Mouse (Mus musculus): ENCODE measurements at regions not wholly inside any gene's neighbourhood (a gene's known extent, or its start where the extent isn't known, plus 50 kb on each side); places are given as distances from the start of the nearest gene placed in this dataset.

DNA sequence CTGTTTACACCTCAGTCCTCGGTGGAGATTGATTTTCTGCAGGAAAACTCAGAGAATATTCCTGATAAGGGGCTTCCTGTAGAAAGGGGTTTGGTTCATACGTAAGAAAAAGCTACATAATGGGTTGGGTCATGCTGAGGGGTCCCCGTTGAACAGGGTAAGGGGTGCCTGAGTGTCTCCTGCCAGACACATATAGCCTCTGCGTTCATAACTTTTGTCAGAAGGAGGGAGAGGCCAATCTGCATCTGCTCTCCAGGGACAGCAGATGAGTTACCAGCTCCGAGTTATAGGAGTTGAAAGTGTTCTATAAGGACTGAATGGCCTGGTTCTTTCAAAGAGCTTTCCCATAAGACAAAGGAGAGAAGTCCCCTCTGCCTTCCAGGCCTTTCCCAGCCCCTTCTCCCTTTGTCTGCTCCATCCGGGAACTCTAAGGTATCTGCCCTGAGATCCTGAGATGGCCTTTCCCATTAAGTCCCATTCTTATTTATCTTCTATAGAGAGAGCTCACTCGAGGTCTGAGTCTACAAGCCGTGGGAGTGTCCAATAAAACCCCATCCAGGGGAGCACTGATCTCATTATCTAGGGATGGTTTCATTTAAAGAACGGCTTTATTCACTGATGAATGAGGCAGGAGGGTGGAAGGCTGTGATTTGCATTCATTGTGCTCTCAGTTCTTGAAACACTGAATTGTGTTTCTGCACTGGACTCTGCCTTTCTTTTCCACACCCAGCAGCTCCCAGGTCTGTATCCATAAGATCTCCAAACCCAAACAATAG is 240.0 kb upstream of the Thbs1 start:
- no peaks in the 10 kb centered on the region for H3K27me3 ChIP-seq
- ATAC-seq (ENCODE audit: insufficient number of reproducible peaks, insufficient read depth, low FRiP score, low TSS enrichment, low read depth) = no peak
- H3K9me3 ChIP-seq = no peaks in the 10 kb centered on the region
- 69% methylated on average over 9 of the region's 9 CpGs for WGBS
- no peaks in the 10 kb centered on the region for H3K36me3 ChIP-seq
- no peak overlapping the region for H3K4me2 ChIP-seq
- H3K4me3 ChIP-seq (replicated peaks) = no peak overlapping the region
- no peak overlapping the region for H3K27ac ChIP-seq
- no peak overlapping the region for H3K9ac ChIP-seq (replicated peaks)
- H3K4me1 ChIP-seq (replicated peaks) = peaks cover 10% of the 10 kb centered on the region

DNA sequence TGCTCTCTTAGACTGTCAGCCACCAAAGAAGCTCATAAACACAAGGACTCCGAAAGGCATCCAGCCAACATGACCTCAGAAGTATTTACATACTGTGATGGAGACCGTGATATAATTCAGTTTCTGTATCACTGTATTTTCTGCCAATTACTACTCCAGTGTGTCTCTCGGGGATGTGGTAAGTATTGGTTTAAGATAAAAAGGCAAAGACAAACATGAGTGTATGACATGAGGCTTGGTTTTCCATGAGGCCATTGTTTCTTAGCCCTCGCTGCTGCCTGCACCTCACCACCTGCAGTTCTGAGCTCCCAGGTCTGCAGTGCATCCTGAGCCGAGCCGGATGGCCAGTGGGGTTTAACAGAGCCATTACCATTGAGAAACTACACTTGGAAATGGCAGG is 233.9 kb upstream of the Thbs1 start:
- Histone ChIP-seq H3K9me3 (no peaks in the 10 kb centered on the region), H3K4me2 (no peak overlapping the region), H3K9ac (replicated peaks) (no peak overlapping the region), H3K27ac (no peak overlapping the region), H3K4me1 (replicated peaks) (no peaks in the 10 kb centered on the region; the same call in 1 of the 2 replicates), H3K27me3 (no peaks in the 10 kb centered on the region), H3K36me3 (no peaks in the 10 kb centered on the region), H3K4me3 (replicated peaks) (no peak overlapping the region)
- ATAC-seq (ENCODE audit: insufficient number of reproducible peaks, insufficient read depth, low FRiP score, low TSS enrichment, low read depth) = no peak
- 83% methylated on average over 6 of the region's 6 CpGs for WGBS

- H3K4me2 ChIP-seq = no peak overlapping the region
- H3K9ac ChIP-seq (replicated peaks) = no peak overlapping the region
- H3K4me1 ChIP-seq (replicated peaks) = peaks cover 4% of the 10 kb centered on the region; the same call in 1 of the 2 replicates
- H3K9me3 ChIP-seq = no peaks in the 10 kb centered on the region
- no peak overlapping the region for H3K4me3 ChIP-seq (replicated peaks)
- no peak for ATAC-seq (ENCODE audit: insufficient number of reproducible peaks, insufficient read depth, low FRiP score, low TSS enrichment, low read depth)
- H3K36me3 ChIP-seq = no peaks in the 10 kb centered on the region
- WGBS = 75% methylated on average over 4 of the region's 4 CpGs
- no peaks in the 10 kb centered on the region for H3K27me3 ChIP-seq
- H3K27ac ChIP-seq = no peak overlapping the region
Measured at GRCm38 (mm10) chr2:117882136-117882535, 229.5 kb upstream of the Thbs1 start.

- H3K27me3 ChIP-seq = no peaks in the 10 kb centered on the region
- no peak for ATAC-seq (ENCODE audit: insufficient number of reproducible peaks, insufficient read depth, low FRiP score, low TSS enrichment, low read depth)
- no peaks in the 10 kb centered on the region for H3K9me3 ChIP-seq
- no peaks in the 10 kb centered on the region for H3K36me3 ChIP-seq
- 89% methylated on average over 2 of the region's 2 CpGs for WGBS
- peaks cover 4% of the 10 kb centered on the region; the same call in 1 of the 2 replicates for H3K4me1 ChIP-seq (replicated peaks)
- no peak overlapping the region for H3K4me3 ChIP-seq (replicated peaks)
- H3K9ac ChIP-seq (replicated peaks) = no peak overlapping the region
- H3K4me2 ChIP-seq = no peak overlapping the region
- H3K27ac ChIP-seq = no peak overlapping the region
Measured at GRCm38 (mm10) chr2:117882890-117883289, 228.8 kb upstream of the Thbs1 start.

GRCm38 (mm10) chr2:117886516-117886915 is 225.2 kb upstream of the Thbs1 start:
- Histone ChIP-seq H3K4me1 (replicated peaks) (0 out of 2 replicates have a peak, but pooled peaks cover 4% of the 10 kb centered on the region), H3K36me3 (no peaks in the 10 kb centered on the region), H3K9me3 (no peaks in the 10 kb centered on the region), H3K27me3 (no peaks in the 10 kb centered on the region), H3K9ac (replicated peaks) (no peak overlapping the region), H3K4me2 (no peak overlapping the region), H3K27ac (peak overlapping the region; percentile 59), H3K4me3 (replicated peaks) (no peak overlapping the region)
- WGBS = 67% methylated on average over 3 of the region's 3 CpGs
- no peak for ATAC-seq (ENCODE audit: insufficient number of reproducible peaks, insufficient read depth, low FRiP score, low TSS enrichment, low read depth)

DNA sequence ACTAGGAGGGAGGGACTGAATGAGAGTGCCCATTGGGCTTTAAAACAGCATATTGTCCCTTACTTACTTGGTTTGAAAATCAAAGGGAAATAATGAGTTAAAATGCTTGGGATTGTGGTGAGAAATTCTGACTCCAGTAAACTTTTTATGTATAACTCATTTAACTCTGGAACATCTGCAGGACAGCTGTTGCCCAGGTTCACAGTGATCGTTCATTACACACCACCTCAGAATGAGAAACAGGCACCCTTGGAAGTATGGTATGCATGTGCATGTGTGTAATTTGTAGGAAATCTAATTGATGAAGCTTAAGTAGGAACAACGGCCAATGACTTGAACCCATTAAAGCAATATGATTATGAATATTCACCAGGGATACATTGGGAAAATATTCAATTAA is 210.4 kb upstream of the Thbs1 start:
- ATAC-seq (ENCODE audit: insufficient number of reproducible peaks, insufficient read depth, low FRiP score, low TSS enrichment, low read depth) = no peak
- Histone ChIP-seq H3K9ac (replicated peaks) (no peak overlapping the region), H3K4me2 (no peak overlapping the region), H3K27me3 (no peaks in the 10 kb centered on the region), H3K4me1 (replicated peaks) (peaks cover 11% of the 10 kb centered on the region), H3K27ac (no peak overlapping the region), H3K9me3 (no peaks in the 10 kb centered on the region), H3K36me3 (no peaks in the 10 kb centered on the region), H3K4me3 (replicated peaks) (no peak overlapping the region)
- 14% methylated on average over 2 of the region's 2 CpGs for WGBS

DNA sequence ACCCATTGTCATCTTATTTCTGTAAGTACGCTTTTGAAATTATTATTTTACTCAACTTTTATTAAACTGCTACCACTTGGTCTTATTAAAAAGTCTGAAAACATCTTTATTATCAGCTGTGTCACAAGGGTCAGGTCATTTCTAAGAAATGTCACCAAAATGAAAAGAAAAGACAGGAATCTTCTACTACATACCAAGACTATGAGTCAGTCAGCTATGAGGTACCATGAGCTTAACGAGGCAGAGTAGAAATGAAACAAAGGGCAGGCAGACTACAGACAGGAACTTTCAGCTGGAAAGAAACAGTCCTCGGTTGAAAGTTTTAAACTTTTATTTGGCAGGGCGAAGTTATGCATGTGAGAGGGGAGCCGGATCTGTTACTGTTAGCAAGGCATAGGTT is 208.8 kb upstream of the Thbs1 start:
- ATAC-seq (ENCODE audit: insufficient number of reproducible peaks, insufficient read depth, low FRiP score, low TSS enrichment, low read depth) = no peak
- WGBS = 62% methylated on average over 5 of the region's 5 CpGs

GRCm38 (mm10) chr2:117903705-117904104 is 208.0 kb upstream of the Thbs1 start:
- no peaks in the 10 kb centered on the region for H3K27me3 ChIP-seq
- 0 out of 2 replicates have a peak overlapping the region, but pooled peaks have one; percentile 47 for H3K27ac ChIP-seq
- 64% methylated on average over 2 of the region's 2 CpGs for WGBS
- no peaks in the 10 kb centered on the region for H3K9me3 ChIP-seq
- H3K4me1 ChIP-seq (replicated peaks) = peaks cover 11% of the 10 kb centered on the region
- ATAC-seq (ENCODE audit: insufficient number of reproducible peaks, insufficient read depth, low FRiP score, low TSS enrichment, low read depth) = no peak
- no peaks in the 10 kb centered on the region for H3K36me3 ChIP-seq
- no peak overlapping the region for H3K4me3 ChIP-seq (replicated peaks)
- H3K9ac ChIP-seq (replicated peaks) = no peak overlapping the region
- H3K4me2 ChIP-seq = no peak overlapping the region

More for the DNA sequence above, 208.8 kb upstream of the Thbs1 start:
- Histone ChIP-seq H3K9me3 (no peaks in the 10 kb centered on the region), H3K4me1 (replicated peaks) (peaks cover 11% of the 10 kb centered on the region), H3K4me3 (replicated peaks) (no peak overlapping the region), H3K9ac (replicated peaks) (no peak overlapping the region), H3K27ac (0 out of 2 replicates have a peak overlapping the region, but pooled peaks have one; percentile 47), H3K4me2 (no peak overlapping the region), H3K27me3 (no peaks in the 10 kb centered on the region), H3K36me3 (no peaks in the 10 kb centered on the region)

DNA sequence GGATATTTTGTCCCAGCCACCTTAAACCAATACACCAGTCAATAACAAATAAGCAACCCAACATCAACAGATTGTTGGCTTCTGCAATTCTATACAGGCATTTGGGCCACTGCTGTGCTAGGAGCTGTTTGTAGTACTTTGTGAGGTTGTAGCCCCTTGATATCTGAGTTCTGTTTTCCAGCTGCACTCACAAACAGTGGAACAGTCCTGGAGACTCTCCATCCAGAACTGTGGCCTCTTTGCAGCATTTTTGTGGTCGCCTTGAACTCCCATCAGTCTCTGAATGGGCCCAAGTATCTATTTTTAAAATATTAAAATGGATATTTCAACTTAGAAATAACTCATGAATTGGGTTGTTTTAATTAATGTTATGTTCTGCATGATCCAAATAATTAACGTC is 205.2 kb upstream of the Thbs1 start:
- Histone ChIP-seq H3K4me3 (replicated peaks) (no peak overlapping the region), H3K27me3 (no peaks in the 10 kb centered on the region), H3K27ac (no peak overlapping the region), H3K9ac (replicated peaks) (no peak overlapping the region), H3K36me3 (no peaks in the 10 kb centered on the region), H3K4me1 (replicated peaks) (peaks cover 6% of the 10 kb centered on the region), H3K9me3 (no peaks in the 10 kb centered on the region), H3K4me2 (no peak overlapping the region)
- 92% methylated on average over 2 of the region's 2 CpGs for WGBS
- ATAC-seq (ENCODE audit: insufficient number of reproducible peaks, insufficient read depth, low FRiP score, low TSS enrichment, low read depth) = no peak

DNA sequence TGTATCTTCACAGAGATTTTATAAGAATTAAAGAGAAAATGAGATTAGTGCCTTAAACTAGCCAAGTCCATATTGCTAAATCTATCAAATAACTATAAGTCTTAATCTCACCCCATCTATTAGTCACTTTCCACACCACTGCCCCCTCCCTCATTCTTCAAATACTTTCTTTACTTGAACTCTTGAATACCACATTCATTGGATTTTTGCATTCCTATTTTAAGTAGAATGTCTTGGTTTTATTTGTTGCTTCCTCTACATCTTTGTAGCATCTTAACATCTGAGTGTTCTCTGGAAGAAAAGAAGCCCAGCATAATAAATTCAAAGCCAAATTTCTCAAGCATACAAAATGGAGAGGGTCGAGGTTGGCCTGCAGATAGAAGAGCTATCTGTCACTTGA is 200.9 kb upstream of the Thbs1 start:
- Histone ChIP-seq H3K27me3 (no peaks in the 10 kb centered on the region), H3K9ac (replicated peaks) (no peak overlapping the region), H3K36me3 (no peaks in the 10 kb centered on the region), H3K4me2 (no peak overlapping the region), H3K4me1 (replicated peaks) (no peaks in the 10 kb centered on the region), H3K27ac (no peak overlapping the region), H3K9me3 (no peaks in the 10 kb centered on the region), H3K4me3 (replicated peaks) (no peak overlapping the region)
- 67% methylated on average over 1 of the region's 1 CpGs for WGBS
- no peak for ATAC-seq (ENCODE audit: insufficient number of reproducible peaks, insufficient read depth, low FRiP score, low TSS enrichment, low read depth)

GRCm38 (mm10) chr2:117912722-117913121 is 199.0 kb upstream of the Thbs1 start:
- Histone ChIP-seq H3K9me3 (no peaks in the 10 kb centered on the region), H3K27ac (no peak overlapping the region), H3K9ac (replicated peaks) (no peak overlapping the region), H3K4me2 (no peak overlapping the region), H3K4me1 (replicated peaks) (no peaks in the 10 kb centered on the region), H3K36me3 (no peaks in the 10 kb centered on the region), H3K27me3 (no peaks in the 10 kb centered on the region), H3K4me3 (replicated peaks) (no peak overlapping the region)
- ATAC-seq (ENCODE audit: insufficient number of reproducible peaks, insufficient read depth, low FRiP score, low TSS enrichment, low read depth) = no peak
- WGBS = 55% methylated on average over 2 of the region's 2 CpGs

GRCm38 (mm10) chr2:117913846-117914245 is 197.8 kb upstream of the Thbs1 start:
- Histone ChIP-seq H3K4me3 (replicated peaks) (no peak overlapping the region), H3K9ac (replicated peaks) (no peak overlapping the region), H3K9me3 (no peaks in the 10 kb centered on the region), H3K4me2 (no peak overlapping the region), H3K36me3 (no peaks in the 10 kb centered on the region), H3K27ac (no peak overlapping the region), H3K27me3 (no peaks in the 10 kb centered on the region), H3K4me1 (replicated peaks) (no peaks in the 10 kb centered on the region)
- 95% methylated on average over 4 of the region's 4 CpGs for WGBS
- no peak for ATAC-seq (ENCODE audit: insufficient number of reproducible peaks, insufficient read depth, low FRiP score, low TSS enrichment, low read depth)
